Mouse (Mus musculus) limb, embryonic 11.5 days (tissue): ENCODE measurements at regions not wholly inside any gene's neighbourhood (a gene's known extent, or its start where the extent isn't known, plus 50 kb on each side); places are given as distances from the start of the nearest gene placed in this dataset.
A peak's percentile ranks its signal among the peaks of the same experiment; 100 is the strongest.

Experiments used
- ATAC-seq: fragments of 200-750 bp; cut with Nextera tagmentation; 2 replicates; pipeline ENCODE4 v1.8.0; 2017; ENCODE audit warnings: low read depth; ENCODE audit not compliant: insufficient number of reproducible peaks, low FRiP score, low TSS enrichment
- DNase-seq: peaks from one replicate; pipeline ENCODE4 v3.0.0-alpha.2; 2015; ENCODE audit warnings: low spot score
- H3K27ac ChIP-seq: fragments of 300-500 bp; sonication (generic); replicated peaks from 2 replicates; pipeline ENCODE4 v1.5.1; 2014; ENCODE audit warnings: low read depth, mild to moderate bottlenecking, low read length
- H3K27me3 ChIP-seq: fragments of 300-500 bp; sonication (generic); 2 replicates; pipeline ENCODE4 v1.6.1; 2014; ENCODE audit warnings: mild to moderate bottlenecking, low read length, mixed read lengths; ENCODE audit not compliant: control insufficient read depth, insufficient read depth
- H3K36me3 ChIP-seq: fragments of 300-500 bp; sonication (generic); 2 replicates; pipeline ENCODE4 v1.6.1; 2014; ENCODE audit warnings: mild to moderate bottlenecking, low read length, moderate library complexity, mixed read lengths; ENCODE audit not compliant: control insufficient read depth, insufficient read depth
- H3K4me1 ChIP-seq: fragments of 300-500 bp; sonication (generic); 2 replicates; pipeline ENCODE4 v1.6.1; 2014; ENCODE audit warnings: low read length, mixed read lengths; ENCODE audit not compliant: control insufficient read depth, insufficient read depth
- H3K4me2 ChIP-seq: fragments of 300-500 bp; sonication (generic); 2 replicates; pipeline ENCODE4 v1.6.1; 2014; ENCODE audit warnings: low read depth, mild to moderate bottlenecking, moderate library complexity; ENCODE audit not compliant: severe bottlenecking
- H3K4me3 ChIP-seq: fragments of 300-500 bp; sonication (generic); 2 replicates; pipeline ENCODE4 v1.5.1; 2014; ENCODE audit warnings: low read depth, low read length
- H3K9ac ChIP-seq: fragments of 300-500 bp; sonication (generic); 2 replicates; pipeline ENCODE4 v1.6.1; 2014; ENCODE audit warnings: mild to moderate bottlenecking, low read length
- H3K9me3 ChIP-seq: fragments of 300-500 bp; sonication (generic); 2 replicates; pipeline ENCODE4 v1.6.1; 2016; ENCODE audit warnings: low read length; ENCODE audit not compliant: control insufficient read depth
- WGBS: fragments of 180-500 bp; shearing (Covaris S2); extraction: QIAGEN DNeasy Blood & Tissue Kit; methylation state at CpG from one replicate; pipeline ENCODE4 v1.1.7; 2014; 5-methylcytosine and 5-hydroxymethylcytosine counted together

GRCm38 (mm10) chr14:68973636-68974101 lies 320.4 kb downstream of the Synb start:
- 88% methylated on average over 8 of the region's 8 CpGs for WGBS

DNA sequence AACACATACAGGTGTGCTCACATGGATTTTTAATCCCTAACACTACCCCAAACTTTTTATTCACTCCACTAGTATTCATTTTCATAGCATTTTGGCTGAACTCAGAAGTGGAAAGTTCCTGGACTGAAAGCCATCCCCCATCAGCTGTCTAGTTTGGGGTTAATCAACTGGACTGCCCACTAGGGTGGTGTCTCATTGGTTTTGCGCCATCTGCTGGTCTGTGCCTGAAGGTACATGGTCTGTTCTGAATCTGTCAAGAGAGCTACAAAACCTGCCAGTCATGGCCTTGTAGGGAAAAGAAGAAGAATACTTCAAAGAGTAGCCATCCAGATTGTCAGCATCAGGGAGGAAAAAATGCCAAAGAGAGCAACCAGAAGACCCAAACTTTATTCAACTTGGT lies 327.3 kb downstream of the Synb start:
- H3K4me2 ChIP-seq = no peak overlapping the region
- no peaks in the 10 kb centered on the region for H3K9me3 ChIP-seq
- no peak for ATAC-seq
- WGBS = 6% methylated on average over 1 of the region's 1 CpGs
- H3K27ac ChIP-seq = no peak overlapping the region
- peak; percentile 76 for DNase-seq
- H3K27me3 ChIP-seq = no peaks in the 10 kb centered on the region
- H3K36me3 ChIP-seq = no peaks in the 10 kb centered on the region
- H3K4me3 ChIP-seq = no peak overlapping the region
- no peak overlapping the region for H3K9ac ChIP-seq
- H3K4me1 ChIP-seq = no peaks in the 10 kb centered on the region

More at GRCm38 (mm10) chr14:68973636-68974101, 320.4 kb downstream of the Synb start:
- no peak for DNase-seq
- Histone ChIP-seq H3K4me1 (no peaks in the 10 kb centered on the region), H3K4me2 (no peak overlapping the region), H3K36me3 (no peaks in the 10 kb centered on the region), H3K27ac (no peak overlapping the region), H3K9me3 (no peaks in the 10 kb centered on the region), H3K27me3 (no peaks in the 10 kb centered on the region), H3K4me3 (no peak overlapping the region), H3K9ac (no peak overlapping the region)
- no peak for ATAC-seq

GRCm38 (mm10) chr14:68954577-68955460 lies 339.3 kb downstream of the Synb start:
- Histone ChIP-seq H3K9me3 (no peaks in the 10 kb centered on the region), H3K4me2 (no peak overlapping the region), H3K4me1 (no peaks in the 10 kb centered on the region), H3K36me3 (no peaks in the 10 kb centered on the region), H3K4me3 (no peak overlapping the region), H3K9ac (no peak overlapping the region), H3K27ac (no peak overlapping the region), H3K27me3 (no peaks in the 10 kb centered on the region)
- WGBS = 67% methylated on average over 9 of the region's 9 CpGs
- no peak for ATAC-seq
- DNase-seq = no peak

GRCm38 (mm10) chr14:68945906-68946305 lies 348.2 kb downstream of the Synb start:
- WGBS = 89% methylated on average over 3 of the region's 3 CpGs
- Histone ChIP-seq H3K27ac (no peak overlapping the region), H3K4me2 (no peak overlapping the region), H3K9ac (no peak overlapping the region), H3K4me3 (no peak overlapping the region), H3K4me1 (peaks cover 8% of the 10 kb centered on the region; the same call in 1 of the 2 replicates), H3K9me3 (no peaks in the 10 kb centered on the region), H3K36me3 (no peaks in the 10 kb centered on the region), H3K27me3 (no peaks in the 10 kb centered on the region)
- ATAC-seq = no peak
- no peak for DNase-seq

DNA sequence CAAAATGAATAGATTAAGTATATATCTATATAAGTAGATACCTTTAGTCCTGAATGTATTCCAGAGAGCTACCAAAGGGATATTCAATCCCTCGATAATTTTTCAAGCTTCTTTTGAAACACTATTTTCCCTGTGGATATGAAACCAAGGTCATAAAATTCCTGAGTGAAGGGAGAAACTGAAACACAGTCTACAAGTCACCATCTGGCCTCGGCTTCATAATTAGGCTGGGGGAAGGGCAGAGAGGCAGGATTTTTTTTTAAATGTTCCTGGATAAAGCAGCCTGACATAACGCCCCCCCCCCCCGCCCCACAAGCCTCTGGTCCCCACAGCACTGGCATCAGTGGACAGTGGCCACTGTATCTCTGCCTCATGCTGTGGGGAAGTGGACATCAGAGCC lies 348.7 kb downstream of the Synb start:
- DNase-seq (no peak), ATAC-seq (no peak)
- H3K4me3 ChIP-seq = no peak overlapping the region
- H3K4me2 ChIP-seq = no peak overlapping the region
- H3K27ac ChIP-seq = no peak overlapping the region
- H3K27me3 ChIP-seq = no peaks in the 10 kb centered on the region
- 25% methylated on average over 4 of the region's 4 CpGs for WGBS
- no peaks in the 10 kb centered on the region for H3K36me3 ChIP-seq
- peaks cover 8% of the 10 kb centered on the region; the same call in 1 of the 2 replicates for H3K4me1 ChIP-seq
- no peaks in the 10 kb centered on the region for H3K9me3 ChIP-seq
- H3K9ac ChIP-seq = no peak overlapping the region

GRCm38 (mm10) chr14:68941759-68942158 lies 352.3 kb downstream of the Synb start:
- DNase-seq = no peak
- Histone ChIP-seq H3K36me3 (no peaks in the 10 kb centered on the region), H3K27ac (no peak overlapping the region), H3K4me3 (no peak overlapping the region), H3K27me3 (no peaks in the 10 kb centered on the region), H3K9me3 (no peaks in the 10 kb centered on the region), H3K4me2 (no peak overlapping the region), H3K9ac (no peak overlapping the region), H3K4me1 (peaks cover 8% of the 10 kb centered on the region; the same call in 1 of the 2 replicates)
- ATAC-seq = no peak
- WGBS = 91% methylated on average over 2 of the region's 2 CpGs

DNA sequence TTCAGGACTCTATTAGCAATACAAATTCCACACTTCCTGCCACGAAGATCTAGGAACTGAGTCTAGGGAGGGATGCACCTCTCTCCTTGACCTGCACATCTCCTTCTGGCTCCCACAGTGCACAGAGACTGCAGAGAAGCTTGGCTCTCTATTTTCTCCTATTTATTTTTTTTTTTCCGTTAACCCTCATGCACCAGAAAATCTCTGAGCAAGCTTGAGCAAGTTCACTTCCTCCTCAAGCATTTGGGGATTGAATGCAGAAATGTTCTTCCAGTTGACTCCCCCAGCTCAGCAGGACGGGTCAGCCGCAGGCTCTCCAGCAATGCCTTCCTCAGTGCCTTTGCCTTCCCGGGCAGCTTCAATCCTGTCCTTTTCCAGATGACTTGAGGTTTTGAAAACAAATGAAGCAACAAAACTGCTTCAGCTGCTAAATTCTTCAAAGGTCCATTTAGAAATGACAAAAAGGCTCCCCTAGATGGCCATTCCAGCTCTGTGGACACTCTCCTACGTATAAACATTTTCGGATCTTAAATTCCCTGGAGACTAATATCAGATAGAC lies 352.9 kb downstream of the Synb start:
- Histone ChIP-seq H3K27ac (no peak overlapping the region), H3K9ac (no peak overlapping the region), H3K4me2 (no peak overlapping the region), H3K9me3 (no peaks in the 10 kb centered on the region), H3K27me3 (no peaks in the 10 kb centered on the region), H3K4me3 (no peak overlapping the region), H3K36me3 (no peaks in the 10 kb centered on the region), H3K4me1 (peaks cover 7% of the 10 kb centered on the region; the same call in 1 of the 2 replicates)
- DNase-seq = no peak
- 74% methylated on average over 7 of the region's 7 CpGs for WGBS
- ATAC-seq = no peak

- Histone ChIP-seq H3K9me3 (no peaks in the 10 kb centered on the region), H3K27me3 (no peaks in the 10 kb centered on the region), H3K9ac (no peak overlapping the region), H3K27ac (no peak overlapping the region), H3K36me3 (no peaks in the 10 kb centered on the region), H3K4me3 (no peak overlapping the region), H3K4me2 (peak overlapping the region; percentile 18; the same call in 1 of the 2 replicates), H3K4me1 (peaks cover 7% of the 10 kb centered on the region)
- 32% methylated on average over 6 of the region's 6 CpGs for WGBS
- DNase-seq = no peak
- peak; percentile 74 for ATAC-seq
Observed at GRCm38 (mm10) chr14:68935303-68935662, 358.8 kb downstream of the Synb start.
